Mouse (Mus musculus): ENCODE data around the gene Cib2.

DNA sequence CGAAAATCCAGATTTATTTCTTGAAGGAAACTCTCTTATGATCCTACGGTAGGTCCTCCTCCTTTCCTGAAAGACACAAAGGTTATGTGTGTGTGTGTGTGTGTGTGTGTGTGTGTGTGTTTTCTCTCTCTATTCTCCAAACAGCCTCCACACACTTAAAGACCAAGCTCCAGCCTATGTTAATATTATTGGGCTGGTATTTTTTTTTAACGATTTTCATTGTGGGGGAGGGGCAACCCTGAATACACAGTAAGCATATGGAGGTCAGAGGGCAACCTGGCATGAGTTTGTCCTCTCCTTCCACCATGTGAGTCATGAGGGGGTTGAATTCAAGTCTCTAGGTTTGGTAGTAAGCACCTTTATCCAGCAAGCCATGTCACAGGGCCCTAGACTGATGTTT, 60.2 kb downstream of the Cib2 start:
- TF ChIP-seq CTCF (conservative IDR thresholded peaks at IDR 0.05; ENCODE audit: low read length): no peak
- TF ChIP-seq NANOG (IDR thresholded peaks at IDR 0.05; ENCODE audit: borderline replicate concordance, low read length): no peak
